Mouse (Mus musculus): Measurements from ENCODE around the gene Cd3d.

- peak in 1 of 2 experiments; percentile 85; a peak in 2 of 4 replicates for TF ChIP-seq POLR2A (IDR thresholded peaks at IDR 0.05; ENCODE audit: control insufficient read depth in 1 of 2, insufficient read depth in 1 of 2, low read depth in 1 of 2, low read length in 2 of 2, poor library complexity in 1 of 2)
- no peak for TF ChIP-seq CTCF (IDR thresholded peaks at IDR 0.05 in 2 of 3, conservative IDR thresholded peaks at IDR 0.05 in 1 of 3; ENCODE audit: control insufficient read depth in 1 of 3, insufficient read depth in 1 of 3, low read depth in 2 of 3, low read length in 3 of 3, poor library complexity in 1 of 3, severe bottlenecking in 1 of 3)
- no peak for TF ChIP-seq POLR2AphosphoS5 (IDR thresholded peaks at IDR 0.05; ENCODE audit: borderline replicate concordance, low read depth, low read length)
- no peak for TF ChIP-seq ZKSCAN1 (IDR thresholded peaks at IDR 0.05; ENCODE audit: low read depth, low read length)
- TF ChIP-seq UBTF (IDR thresholded peaks at IDR 0.05; ENCODE audit: borderline replicate concordance, insufficient read depth, low read depth, low read length): no peak
- TF ChIP-seq MYC (IDR thresholded peaks at IDR 0.05; ENCODE audit: low read depth, low read length): 0 out of 2 replicates have a peak, but pooled peaks have one; percentile 37
- TF ChIP-seq POLR2AphosphoS2 (IDR thresholded peaks at IDR 0.05; ENCODE audit: low read length): peak; percentile 75; the same call in 1 of the 2 replicates
- TF ChIP-seq CHD1 (IDR thresholded peaks at IDR 0.05; ENCODE audit: low read depth, low read length): no peak
- peak in 1 of 2 experiments; percentile 49; a peak in 2 of 4 replicates for TF ChIP-seq EP300 (IDR thresholded peaks at IDR 0.05; ENCODE audit: low read depth in 1 of 2, low read length in 2 of 2)
- TF ChIP-seq MYB (IDR thresholded peaks at IDR 0.05; ENCODE audit: low read depth, low read length): no peak
Measured at GRCm38 (mm10) chr9:44965126-44965832, 16.3 kb upstream of the Cd3d start, which contains the start of gene Ube4a.

All from MEL (cell line).